Mouse (Mus musculus): ENCODE measurements around the gene Sema7a.

The Sema7a gene

GRCm38 (mm10) chr9:57978025-57978424 is 38.1 kb downstream of the Sema7a start:
- no peak for DNase-seq

GRCm38 (mm10) chr9:57978858-57979257 is 38.9 kb downstream of the Sema7a start:
- no peak for DNase-seq

- DNase-seq = no peak
These were observed 40.7 kb downstream of the Sema7a start for GRCm38 (mm10) chr9:57980570-57980969.

- no peak for DNase-seq
These were observed 45.4 kb downstream of the Sema7a start for GRCm38 (mm10) chr9:57985304-57985703.

GRCm38 (mm10) chr9:57986293-57986692 is 46.4 kb downstream of the Sema7a start:
- no peak for DNase-seq

GRCm38 (mm10) chr9:57988098-57988497 is 48.2 kb downstream of the Sema7a start:
- no peak for DNase-seq

GRCm38 (mm10) chr9:57989309-57989708 is 49.4 kb downstream of the Sema7a start:
- DNase-seq = no peak

GRCm38 (mm10) chr9:57990438-57991110 is 50.7 kb downstream of the Sema7a start:
- DNase-seq = peak; percentile 59

- DNase-seq = no peak
These were observed 52.1 kb downstream of the Sema7a start for GRCm38 (mm10) chr9:57992060-57992459.

- no peak for DNase-seq
These were observed 53.1 kb downstream of the Sema7a start for GRCm38 (mm10) chr9:57992781-57993591.

- peak; percentile 32 for DNase-seq
These were observed 55.4 kb downstream of the Sema7a start for GRCm38 (mm10) chr9:57995282-57995681.

- no peak for DNase-seq
These were observed 57.7 kb downstream of the Sema7a start for GRCm38 (mm10) chr9:57997511-57998031.

- peak; percentile 79 for DNase-seq
These were observed 58.2 kb downstream of the Sema7a start for GRCm38 (mm10) chr9:57998032-57998659.

GRCm38 (mm10) chr9:57998685-57999084 is 58.8 kb downstream of the Sema7a start:
- no peak for DNase-seq

GRCm38 (mm10) chr9:57999676-58000075 is 59.8 kb downstream of the Sema7a start:
- no peak for DNase-seq

GRCm38 (mm10) chr9:58003272-58003671 is 63.4 kb downstream of the Sema7a start:
- no peak for DNase-seq

GRCm38 (mm10) chr9:58005753-58006461 is 66.0 kb downstream of the Sema7a start, which contains the start of gene Cyp11a1:
Gene Cyp11a1, plus strand, starts transcription at chr9:58006411.
- DNase-seq = no peak

- DNase-seq = no peak
These were observed 68.6 kb downstream of the Sema7a start for GRCm38 (mm10) chr9:58008336-58009014.

GRCm38 (mm10) chr9:58009015-58009362 is 69.1 kb downstream of the Sema7a start:
- no peak for DNase-seq

GRCm38 (mm10) chr9:58009588-58009987 is 69.7 kb downstream of the Sema7a start:
- DNase-seq = no peak

GRCm38 (mm10) chr9:58011027-58011426 is 71.1 kb downstream of the Sema7a start:
- no peak for DNase-seq

GRCm38 (mm10) chr9:58011552-58011951 is 71.6 kb downstream of the Sema7a start:
- no peak for DNase-seq

Data from cerebellum, adult 8-10 months (tissue).